Mouse (Mus musculus): ENCODE measurements at regions not wholly inside any gene's neighbourhood (a gene's known extent, or its start where the extent isn't known, plus 50 kb on each side); places are given as distances from the start of the nearest gene placed in this dataset.

DNA sequence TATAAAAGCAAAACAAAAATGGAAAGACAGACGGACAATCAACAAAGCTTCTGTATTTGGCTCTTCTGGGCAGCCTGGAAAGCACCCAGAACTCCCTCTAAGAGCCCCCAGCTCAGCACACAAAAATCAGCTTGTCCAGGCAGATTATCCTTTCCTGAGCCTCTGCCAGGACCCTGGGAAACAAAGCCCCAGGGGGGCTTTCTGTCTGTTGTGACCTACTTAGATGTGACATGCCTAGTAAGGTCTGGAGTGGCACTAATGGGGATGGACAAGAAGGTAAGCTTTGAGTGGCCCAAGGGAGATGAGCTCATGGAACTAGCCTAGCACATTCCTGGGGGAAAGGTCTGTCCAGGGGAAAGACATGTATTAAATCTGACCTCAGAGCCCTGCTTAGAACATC is 160.5 kb upstream of the Srrm4 start:
- Histone ChIP-seq H3K4me3 (no peak overlapping the region), H3K27ac (no peak overlapping the region)
- no peak for DNase-seq (ENCODE audit: extremely low spot score in 1 of 2, low spot score in 2 of 2)
- intact Hi-C loops (cut with DNase I), result loop anchor here (10.0 kb wide), 1 partner anchor 283 kb away; no protein-coding TSS in a partner anchor
- TF ChIP-seq CTCF (IDR thresholded peaks at IDR 0.05), result no peak

DNA sequence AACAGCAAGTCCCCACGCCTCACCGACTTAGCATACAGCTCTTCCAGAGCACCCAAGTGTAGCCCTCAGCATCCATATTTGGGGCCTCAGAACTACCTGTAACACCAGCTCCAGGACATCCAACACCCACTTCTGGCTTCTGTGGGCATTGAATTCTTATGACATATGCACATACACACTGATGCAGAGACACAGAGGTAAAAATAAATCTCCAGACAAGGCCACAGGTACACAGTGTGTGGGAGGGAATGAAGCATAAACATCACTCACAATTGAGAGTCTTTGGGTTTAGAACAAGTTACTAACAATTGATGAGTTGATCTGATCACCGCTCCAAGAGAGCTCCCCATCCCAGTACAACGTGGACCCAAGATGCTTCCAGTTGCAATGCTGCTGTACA is 154.2 kb upstream of the Srrm4 start:
- TF ChIP-seq CTCF (IDR thresholded peaks at IDR 0.05), result no peak
- intact Hi-C loops (cut with DNase I), result no loop called here
- no peak overlapping the region for H3K27ac ChIP-seq
- no peak for DNase-seq (ENCODE audit: extremely low spot score in 1 of 2, low spot score in 2 of 2)
- no peak overlapping the region for H3K4me3 ChIP-seq

- TF ChIP-seq CTCF (IDR thresholded peaks at IDR 0.05), result peak; percentile 10
- DNase-seq (ENCODE audit: extremely low spot score in 1 of 2, low spot score in 2 of 2), result no peak
- intact Hi-C loops (cut with DNase I), result no loop called here
- H3K27ac ChIP-seq, result no peak overlapping the region
- H3K4me3 ChIP-seq, result no peak overlapping the region
These were observed 152.8 kb upstream of the Srrm4 start for GRCm38 (mm10) chr5:116744389-116744788.

DNA sequence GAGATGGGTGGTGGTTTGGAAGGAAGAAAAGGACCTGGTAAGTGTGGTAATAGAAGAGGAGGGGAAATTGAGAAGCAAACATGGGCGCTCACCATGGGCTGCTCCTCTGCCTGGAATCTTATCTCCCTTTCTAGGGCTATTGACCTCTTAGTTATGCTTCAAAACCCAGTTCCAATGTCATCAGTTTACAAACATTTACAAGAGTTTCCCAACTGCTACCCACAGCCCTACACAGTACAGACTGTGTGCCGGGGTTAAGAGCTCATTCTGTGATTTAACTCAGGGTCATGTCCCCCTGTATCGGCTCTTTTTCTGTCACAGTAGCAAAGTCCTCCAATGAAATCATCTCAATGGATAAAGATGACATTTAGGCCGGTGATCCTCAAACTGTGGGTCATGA is 144.0 kb upstream of the Srrm4 start:
- H3K27ac ChIP-seq, result no peak overlapping the region
- no peak overlapping the region for H3K4me3 ChIP-seq
- no peak for DNase-seq (ENCODE audit: extremely low spot score in 1 of 2, low spot score in 2 of 2)
- no peak for TF ChIP-seq CTCF (IDR thresholded peaks at IDR 0.05)
- intact Hi-C loops (cut with DNase I), result no loop called here

- intact Hi-C loops (cut with DNase I), result no loop called here
- no peak overlapping the region for H3K27ac ChIP-seq
- DNase-seq (ENCODE audit: extremely low spot score in 1 of 2, low spot score in 2 of 2), result no peak
- no peak overlapping the region for H3K4me3 ChIP-seq
- TF ChIP-seq CTCF (IDR thresholded peaks at IDR 0.05), result peak; percentile 28
These were observed 139.9 kb upstream of the Srrm4 start for GRCm38 (mm10) chr5:116731509-116731908.

GRCm38 (mm10) chr5:116719200-116719599 is 127.6 kb upstream of the Srrm4 start:
- intact Hi-C loops (cut with DNase I), result no loop called here
- Histone ChIP-seq H3K27ac (no peak overlapping the region), H3K4me3 (no peak overlapping the region)
- TF ChIP-seq CTCF (IDR thresholded peaks at IDR 0.05), result no peak
- DNase-seq (ENCODE audit: extremely low spot score in 1 of 2, low spot score in 2 of 2), result no peak

DNA sequence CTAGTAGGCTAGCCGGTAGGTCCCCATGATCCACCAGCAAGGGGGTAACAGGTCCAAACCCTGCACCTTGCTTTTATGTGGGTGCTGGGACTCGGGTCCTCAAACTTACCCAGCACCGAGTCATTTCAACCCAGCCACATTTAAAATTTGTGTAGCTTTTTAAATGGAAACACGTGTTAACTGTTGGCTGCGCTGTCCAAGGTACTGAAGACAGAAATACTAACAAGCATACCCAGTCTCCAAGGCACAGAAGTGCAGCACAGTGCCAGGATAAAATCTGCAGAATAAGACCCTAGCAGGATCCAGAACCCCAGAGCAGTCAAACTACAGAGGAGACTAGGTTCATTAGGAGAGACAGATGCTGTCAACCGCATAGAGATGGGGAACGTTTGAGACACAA is 122.6 kb upstream of the Srrm4 start:
- Histone ChIP-seq H3K4me3 (no peak overlapping the region), H3K27ac (no peak overlapping the region)
- no peak for TF ChIP-seq CTCF (IDR thresholded peaks at IDR 0.05)
- DNase-seq (ENCODE audit: extremely low spot score in 1 of 2, low spot score in 2 of 2), result no peak
- intact Hi-C loops (cut with DNase I), result no loop called here

GRCm38 (mm10) chr5:116712056-116712455 is 120.4 kb upstream of the Srrm4 start:
- intact Hi-C loops (cut with DNase I), result no loop called here
- DNase-seq (ENCODE audit: extremely low spot score in 1 of 2, low spot score in 2 of 2), result no peak
- H3K27ac ChIP-seq, result no peak overlapping the region
- no peak overlapping the region for H3K4me3 ChIP-seq
- no peak for TF ChIP-seq CTCF (IDR thresholded peaks at IDR 0.05)

DNA sequence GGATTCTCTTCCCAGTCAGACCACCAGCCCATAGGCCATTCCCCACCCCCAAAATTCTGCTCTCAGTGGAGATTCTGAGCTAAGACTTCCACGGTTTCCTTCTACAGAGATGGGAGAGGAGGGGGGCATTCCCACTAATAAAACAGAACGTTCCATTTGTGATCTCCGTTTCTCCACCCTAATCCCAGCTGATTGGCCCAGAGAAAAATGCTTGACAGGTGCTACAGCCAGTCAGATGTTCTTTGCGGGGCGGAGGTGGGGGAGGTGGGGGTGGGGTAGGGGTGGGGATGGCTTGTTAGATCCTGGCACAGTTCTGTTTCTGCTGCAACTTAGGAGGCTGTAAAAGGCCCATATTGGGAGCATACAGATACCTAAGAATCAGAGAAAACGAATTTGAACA is 116.9 kb upstream of the Srrm4 start:
- no peak overlapping the region for H3K4me3 ChIP-seq
- TF ChIP-seq CTCF (IDR thresholded peaks at IDR 0.05), result no peak
- no peak overlapping the region for H3K27ac ChIP-seq
- DNase-seq (ENCODE audit: extremely low spot score in 1 of 2, low spot score in 2 of 2), result no peak
- intact Hi-C loops (cut with DNase I), result no loop called here

DNA sequence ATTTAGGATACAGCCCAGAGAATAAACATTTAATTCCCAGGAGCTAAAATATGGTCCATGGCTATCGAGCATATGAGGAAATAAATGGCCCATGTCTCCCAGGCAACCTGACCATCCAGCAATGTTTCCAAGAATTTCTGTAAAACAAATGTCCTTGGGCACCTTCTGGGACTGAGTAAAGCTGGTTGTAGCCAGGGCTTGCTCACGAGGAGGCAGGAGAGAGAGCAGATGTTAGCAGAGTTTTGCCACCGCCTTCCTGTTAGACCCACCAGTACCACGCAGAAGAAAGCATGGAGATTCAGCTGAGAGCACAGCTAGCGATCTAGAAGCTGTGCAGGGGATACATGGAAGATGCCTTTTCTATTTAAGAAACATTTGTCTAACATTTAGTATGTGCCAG is 70.8 kb upstream of the Srrm4 start:
- no peak overlapping the region for H3K4me3 ChIP-seq
- no peak overlapping the region for H3K27ac ChIP-seq
- DNase-seq (ENCODE audit: extremely low spot score in 1 of 2, low spot score in 2 of 2), result no peak
- intact Hi-C loops (cut with DNase I), result no loop called here
- TF ChIP-seq CTCF (IDR thresholded peaks at IDR 0.05), result no peak

GRCm38 (mm10) chr5:116661851-116662250 is 70.2 kb upstream of the Srrm4 start:
- no peak for DNase-seq (ENCODE audit: extremely low spot score in 1 of 2, low spot score in 2 of 2)

GRCm38 (mm10) chr5:116654486-116655420 is 63.1 kb upstream of the Srrm4 start:
- TF ChIP-seq CTCF (IDR thresholded peaks at IDR 0.05), result no peak
- intact Hi-C loops (cut with DNase I), result loop anchor here (5.0 kb wide), 1 partner anchor 62 kb away; the partner anchor contains the start of gene Srrm4
- no peak overlapping the region for H3K4me3 ChIP-seq

More at GRCm38 (mm10) chr5:116661851-116662250, 70.2 kb upstream of the Srrm4 start:
- H3K27ac ChIP-seq, result no peak overlapping the region
- no peak overlapping the region for H3K4me3 ChIP-seq
- TF ChIP-seq CTCF (IDR thresholded peaks at IDR 0.05), result no peak
- intact Hi-C loops (cut with DNase I), result no loop called here

More at GRCm38 (mm10) chr5:116654486-116655420, 63.1 kb upstream of the Srrm4 start:
- peak; percentile 13 to 26 for DNase-seq (ENCODE audit: extremely low spot score in 1 of 2, low spot score in 2 of 2)
- no peak overlapping the region for H3K27ac ChIP-seq

Measured in left cerebral cortex, adult 2 months (tissue).